Mouse (Mus musculus): ENCODE measurements at regions not wholly inside any gene's neighbourhood (a gene's known extent, or its start where the extent isn't known, plus 50 kb on each side); places are given as distances from the start of the nearest gene placed in this dataset.
A peak's percentile ranks its signal among the peaks of the same experiment; 100 is the strongest.

DNA sequence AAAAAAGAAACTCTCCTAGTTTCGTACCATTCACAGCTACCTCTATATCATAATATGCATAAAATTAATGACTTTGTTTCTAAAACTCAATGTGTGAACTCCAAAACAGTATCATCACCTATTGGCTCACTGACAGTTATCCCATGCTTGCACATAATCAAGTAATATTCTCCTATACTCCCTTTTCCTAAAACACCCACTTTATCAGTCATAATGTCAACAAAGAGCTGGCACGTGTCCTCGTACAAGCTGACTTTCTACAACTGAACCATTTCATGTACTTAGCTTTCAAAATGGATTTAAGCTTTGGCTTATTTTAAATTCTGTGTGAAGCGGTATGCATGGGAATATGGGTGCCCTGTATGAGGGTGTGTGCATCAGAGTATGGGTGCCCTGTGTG, 58.0 kb upstream of the Golim4 start:
- no peak for TF ChIP-seq CTCF (IDR thresholded peaks at IDR 0.05)
- Histone ChIP-seq H3K9me3 (ENCODE audit: low read length) (no peaks in the 10 kb centered on the region), H3K27me3 (ENCODE audit: insufficient read depth, low read length) (no peaks in the 10 kb centered on the region), H3K4me2 (ENCODE audit: low read depth, low read length, poor library complexity, severe bottlenecking) (no peak overlapping the region), H3K27ac (ENCODE audit: low read depth, low read length) (no peak overlapping the region), H3K36me3 (ENCODE audit: insufficient read depth, low read length) (no peaks in the 10 kb centered on the region), H3K9ac (replicated peaks; ENCODE audit: low read length, poor library complexity, severe bottlenecking) (no peak overlapping the region), H3K4me3 (ENCODE audit: low read depth, low read length) (no peak overlapping the region), H3K4me1 (ENCODE audit: insufficient read depth, low read length) (no peaks in the 10 kb centered on the region)
- 85% methylated on average over 4 of the region's 4 CpGs for WGBS
- no peak for ATAC-seq (ENCODE audit: low FRiP score)
- no peak for DNase-seq (ENCODE audit: low spot score)

GRCm38 (mm10) chr3:76008564-76009183, 51.9 kb upstream of the Golim4 start:
- peak; percentile 86 for TF ChIP-seq CTCF (IDR thresholded peaks at IDR 0.05)
- H3K36me3 ChIP-seq (ENCODE audit: insufficient read depth, low read length): no peaks in the 10 kb centered on the region
- no peak overlapping the region for H3K27ac ChIP-seq (ENCODE audit: low read depth, low read length)
- H3K4me2 ChIP-seq (ENCODE audit: low read depth, low read length, poor library complexity, severe bottlenecking): no peak overlapping the region
- H3K4me3 ChIP-seq (ENCODE audit: low read depth, low read length): no peak overlapping the region
- H3K27me3 ChIP-seq (ENCODE audit: insufficient read depth, low read length): no peaks in the 10 kb centered on the region
- peak; percentile 71; the same call in 1 of the 2 replicates for ATAC-seq (ENCODE audit: low FRiP score)
- peak; percentile 79 for DNase-seq (ENCODE audit: low spot score)
- H3K4me1 ChIP-seq (ENCODE audit: insufficient read depth, low read length): no peaks in the 10 kb centered on the region
- WGBS: 25% methylated on average over 3 of the region's 3 CpGs
- no peaks in the 10 kb centered on the region for H3K9me3 ChIP-seq (ENCODE audit: low read length)
- H3K9ac ChIP-seq (replicated peaks; ENCODE audit: low read length, poor library complexity, severe bottlenecking): no peak overlapping the region
